Mouse (Mus musculus) stomach, embryonic 15.5 days (tissue): ENCODE measurements around the gene Slc5a5. TPM values are rescaled to one million over a fixed set of nuclear protein-coding genes. Genes with fewer than 3 reads are reported as not detected.
A peak's percentile ranks its signal among the peaks of the same experiment; 100 is the strongest.

Source experiments
- ATAC-seq: fragments of 200-750 bp; cut with Nextera tagmentation; 2 replicates; pipeline ENCODE4 v1.8.0; 2017; ENCODE audit warnings: low read depth, moderate number of reproducible peaks, moderate TSS enrichment; ENCODE audit not compliant: insufficient read depth, low FRiP score
- H3K27ac ChIP-seq: fragments of 300-500 bp; sonication (generic); 2 replicates; pipeline ENCODE4 v1.5.1; 2015; ENCODE audit warnings: mild to moderate bottlenecking, inconsistent platforms
- H3K27me3 ChIP-seq: fragments of 300-500 bp; sonication (generic); replicated peaks from 2 replicates; pipeline ENCODE4 v1.6.1; 2015; ENCODE audit warnings: inconsistent platforms
- H3K36me3 ChIP-seq: fragments of 300-500 bp; sonication (generic); 2 replicates; pipeline ENCODE4 v1.6.1; 2015; ENCODE audit warnings: inconsistent platforms
- H3K4me1 ChIP-seq: fragments of 300-500 bp; sonication (generic); 2 replicates; pipeline ENCODE4 v1.6.1; 2015; ENCODE audit warnings: inconsistent platforms
- H3K4me2 ChIP-seq: fragments of 300-500 bp; sonication (generic); 2 replicates; pipeline ENCODE4 v1.6.1; 2015; ENCODE audit warnings: mild to moderate bottlenecking, inconsistent platforms
- H3K4me3 ChIP-seq: fragments of 300-500 bp; sonication (generic); replicated peaks from 2 replicates; pipeline ENCODE4 v1.5.1; 2015; ENCODE audit warnings: inconsistent platforms
- H3K9ac ChIP-seq: fragments of 300-500 bp; sonication (generic); 2 replicates; pipeline ENCODE4 v1.6.1; 2015; ENCODE audit warnings: inconsistent platforms
- H3K9me3 ChIP-seq: fragments of 300-500 bp; sonication (generic); 2 replicates; pipeline ENCODE4 v1.6.1; 2016; ENCODE audit warnings: inconsistent platforms
- WGBS: fragments of 180-500 bp; shearing (Covaris S2); methylation state at CpG from one replicate; pipeline ENCODE4 v1.1.7; 2015; 5-methylcytosine and 5-hydroxymethylcytosine counted together
- polyA plus RNA-seq: library from polyadenylated mRNA; unstranded; fragments of >200 nt; fragmentation: Nextera tagmentation; extraction: Ambion mirVana; gene quantifications from 2 replicates; pipeline ENCODE4 v1.2.1, GENCODE M21; 2015

The Slc5a5 gene
- polyA plus RNA-seq, 1 experiment from 2014 or later, result 4.1 TPM

DNA sequence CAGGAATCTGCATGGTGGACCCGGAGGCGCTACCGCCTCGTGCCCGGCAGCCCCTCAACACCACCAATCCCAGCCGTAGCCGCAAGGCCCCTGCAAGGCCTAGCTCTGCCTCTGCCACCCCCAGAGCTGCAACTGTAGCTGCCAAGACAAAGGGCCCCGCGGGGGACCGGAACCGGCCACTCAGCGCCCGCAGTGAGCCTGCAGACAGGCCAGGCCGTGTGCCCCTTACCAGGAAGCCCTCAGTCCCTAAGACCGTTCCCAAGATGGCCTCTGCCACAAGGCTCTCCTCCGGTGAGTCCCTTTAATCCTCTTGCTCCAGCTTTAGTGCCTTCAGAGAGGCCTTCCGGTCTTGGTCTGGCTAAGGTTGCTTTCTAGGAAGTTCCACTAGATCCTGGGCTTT is 22.1 kb upstream of the Slc5a5 start:
- Histone ChIP-seq H3K4me3 (no peak overlapping the region), H3K9ac (no peak overlapping the region), H3K4me1 (no peaks in the 10 kb centered on the region), H3K9me3 (no peaks in the 10 kb centered on the region), H3K4me2 (no peak overlapping the region), H3K27ac (no peak overlapping the region), H3K27me3 (no peaks in the 10 kb centered on the region), H3K36me3 (peaks cover 67% of the 10 kb centered on the region)
- ATAC-seq, result no peak
- 93% methylated on average over 17 of the region's 17 CpGs for WGBS

DNA sequence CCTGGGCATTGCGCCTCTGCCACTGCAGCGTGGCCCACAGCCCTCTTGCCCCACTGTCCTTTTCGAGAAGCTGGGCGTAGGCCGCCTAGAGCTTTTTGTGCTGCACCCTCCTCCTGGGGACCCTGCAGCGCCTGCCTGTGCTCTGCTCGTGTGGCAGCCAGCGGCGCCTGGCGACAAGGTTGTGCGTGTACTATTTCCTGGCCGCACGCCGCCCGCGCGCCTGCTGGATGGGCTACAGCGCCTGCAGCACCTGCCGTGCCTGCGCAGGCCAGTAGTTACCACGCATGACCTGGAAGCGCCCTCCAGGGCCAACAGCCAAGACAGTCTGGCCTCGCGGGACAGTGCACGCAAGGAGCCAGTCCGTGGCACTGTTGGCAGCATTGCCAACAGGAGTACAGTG is 21.0 kb upstream of the Slc5a5 start:
- Histone ChIP-seq H3K27ac (no peak overlapping the region), H3K9ac (no peak overlapping the region), H3K4me2 (no peak overlapping the region), H3K4me3 (no peak overlapping the region), H3K4me1 (no peaks in the 10 kb centered on the region), H3K9me3 (no peaks in the 10 kb centered on the region), H3K36me3 (peaks cover 67% of the 10 kb centered on the region), H3K27me3 (no peaks in the 10 kb centered on the region)
- WGBS, result 92% methylated on average over 26 of the region's 26 CpGs
- ATAC-seq, result no peak

DNA sequence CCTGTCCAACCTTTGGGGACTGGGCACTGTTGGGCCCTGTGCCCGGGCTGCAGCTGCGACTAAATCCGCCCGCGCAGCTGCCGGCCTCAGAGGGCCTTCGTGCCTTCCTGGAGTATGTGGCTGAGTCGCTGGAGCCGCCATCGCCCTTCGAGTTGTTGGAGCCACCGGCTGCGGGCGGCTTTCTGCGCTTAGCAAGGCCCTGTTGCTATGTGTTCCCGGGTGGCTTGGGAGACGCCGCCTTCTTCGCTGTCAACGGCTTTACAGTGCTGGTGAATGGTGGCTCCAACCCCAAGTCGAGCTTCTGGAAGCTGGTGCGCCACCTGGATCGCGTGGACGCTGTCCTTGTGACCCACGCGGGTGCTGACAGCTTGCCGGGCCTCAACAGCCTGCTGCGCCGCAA is 20.4 kb upstream of the Slc5a5 start:
- Histone ChIP-seq H3K36me3 (peaks cover 67% of the 10 kb centered on the region), H3K4me3 (no peak overlapping the region), H3K4me2 (no peak overlapping the region), H3K9ac (no peak overlapping the region), H3K9me3 (no peaks in the 10 kb centered on the region), H3K27ac (no peak overlapping the region), H3K4me1 (no peaks in the 10 kb centered on the region), H3K27me3 (no peaks in the 10 kb centered on the region)
- WGBS, result 90% methylated on average over 30 of the region's 30 CpGs
- no peak for ATAC-seq

DNA sequence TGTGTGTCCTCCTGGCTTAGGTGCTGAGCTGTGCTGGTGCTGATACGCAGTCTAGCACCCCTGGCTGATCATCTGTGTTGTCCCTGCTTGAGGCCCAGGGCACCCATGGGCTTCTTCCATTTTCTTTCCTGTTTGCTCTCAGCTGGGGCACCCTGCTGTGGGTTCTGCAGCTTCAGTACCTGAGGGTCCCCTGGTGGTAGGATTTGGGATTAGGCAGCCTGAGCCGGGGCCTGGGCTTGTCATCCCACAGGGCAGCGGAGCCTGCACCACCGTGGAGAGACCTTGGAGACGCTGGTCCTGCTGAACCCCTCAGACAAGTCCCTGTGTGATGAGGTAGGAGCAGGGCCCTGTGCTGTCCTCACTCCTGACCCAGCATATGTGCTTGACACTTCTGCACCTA is 19.0 kb upstream of the Slc5a5 start:
- ATAC-seq, result no peak
- WGBS, result 80% methylated on average over 5 of the region's 5 CpGs
- no peak overlapping the region for H3K27ac ChIP-seq
- H3K4me2 ChIP-seq, result no peak overlapping the region
- H3K27me3 ChIP-seq, result no peaks in the 10 kb centered on the region
- no peak overlapping the region for H3K4me3 ChIP-seq
- H3K4me1 ChIP-seq, result peaks cover 4% of the 10 kb centered on the region; the same call in 1 of the 2 replicates
- H3K9me3 ChIP-seq, result no peaks in the 10 kb centered on the region
- peaks cover 57% of the 10 kb centered on the region for H3K36me3 ChIP-seq
- no peak overlapping the region for H3K9ac ChIP-seq

GRCm38 (mm10) chr8:70907518-70907917 is 15.0 kb upstream of the Slc5a5 start:
- no peak for ATAC-seq
- H3K27ac ChIP-seq, result no peak overlapping the region
- peaks cover 18% of the 10 kb centered on the region for H3K36me3 ChIP-seq
- no peak overlapping the region for H3K9ac ChIP-seq
- 85% methylated on average over 2 of the region's 2 CpGs for WGBS
- H3K4me2 ChIP-seq, result no peak overlapping the region
- no peak overlapping the region for H3K4me3 ChIP-seq
- H3K27me3 ChIP-seq, result no peaks in the 10 kb centered on the region
- H3K9me3 ChIP-seq, result no peaks in the 10 kb centered on the region
- H3K4me1 ChIP-seq, result peaks cover 11% of the 10 kb centered on the region

DNA sequence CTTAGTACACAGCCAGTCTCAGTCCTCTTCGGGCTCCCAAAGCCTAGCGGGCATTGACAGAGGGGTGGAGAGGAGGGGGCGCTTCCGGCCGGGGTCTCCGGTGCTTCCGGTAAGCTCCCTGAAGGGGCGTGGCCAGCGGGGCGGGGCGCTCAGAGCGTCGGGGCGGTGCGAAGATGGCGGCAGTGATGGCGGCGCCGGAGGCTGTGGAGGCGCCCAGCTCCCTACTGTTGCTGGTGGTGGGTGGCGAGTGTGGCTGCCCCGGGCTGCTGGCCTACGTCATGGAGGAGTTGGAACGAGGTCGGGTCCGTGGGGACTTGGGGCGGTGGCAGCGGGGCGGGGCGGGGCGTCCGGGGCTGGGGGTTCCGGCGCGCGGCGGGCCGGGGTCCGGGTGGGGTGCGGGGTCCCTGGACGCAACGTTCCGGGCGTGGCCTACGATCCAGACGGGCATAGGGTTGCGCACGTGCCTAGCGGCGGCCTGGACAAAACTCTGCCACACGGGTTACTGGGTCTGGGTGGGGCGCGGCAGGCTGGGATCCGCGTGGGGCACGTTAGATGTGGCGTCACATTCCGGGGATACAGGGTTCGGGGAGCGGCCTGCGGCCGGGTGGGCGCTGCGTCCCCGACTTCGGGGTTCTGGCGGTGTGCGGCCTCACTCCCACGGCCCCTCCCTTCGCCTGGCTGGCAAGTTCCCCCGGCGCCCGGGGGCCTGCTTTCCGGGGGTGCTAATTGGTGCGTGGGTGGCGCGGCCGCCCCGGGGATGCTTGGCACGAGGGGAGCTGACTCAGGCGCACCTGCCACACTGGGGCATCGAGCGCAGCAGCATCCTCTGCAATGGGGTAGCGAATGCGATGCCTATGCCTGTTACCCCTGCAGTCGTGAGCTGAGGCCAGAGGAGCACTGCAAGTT is 13.5 kb upstream of the Slc5a5 start, which contains the start of gene Map1s:
Gene Map1s, plus strand, starts transcription at position 102 of the 906 bp plus-strand sequence.
- Histone ChIP-seq H3K27ac (peak within 1 kb of the TSS; percentile 83), H3K36me3 (0 out of 2 replicates have a peak, but pooled peaks cover 4% of the 10 kb centered on the region), H3K9me3 (no peaks in the 10 kb centered on the region), H3K4me3 (peak within 1 kb of the TSS; percentile 88), H3K4me2 (peak within 1 kb of the TSS; percentile 86), H3K4me1 (peaks cover 11% of the 10 kb centered on the region), H3K27me3 (no peaks in the 10 kb centered on the region), H3K9ac (peak within 1 kb of the TSS; percentile 84)
- WGBS, result under 1% methylated on average over 81 of the region's 86 CpGs
- ATAC-seq, result peak; percentile 84

- no peak for ATAC-seq
- no peaks in the 10 kb centered on the region for H3K27me3 ChIP-seq
- H3K4me3 ChIP-seq, result peak overlapping the region; percentile 88
- 12% methylated on average over 8 of the region's 8 CpGs for WGBS
- H3K9ac ChIP-seq, result peak overlapping the region; percentile 84
- H3K4me1 ChIP-seq, result peaks cover 11% of the 10 kb centered on the region
- peak overlapping the region; percentile 86 for H3K4me2 ChIP-seq
- peak overlapping the region; percentile 83 for H3K27ac ChIP-seq
- no peaks in the 10 kb centered on the region for H3K36me3 ChIP-seq
- no peaks in the 10 kb centered on the region for H3K9me3 ChIP-seq
Measured at GRCm38 (mm10) chr8:70905463-70905830, 12.9 kb upstream of the Slc5a5 start.

GRCm38 (mm10) chr8:70904532-70904931 is 12.0 kb upstream of the Slc5a5 start:
- ATAC-seq, result no peak
- H3K4me2 ChIP-seq, result no peak overlapping the region
- peaks cover 11% of the 10 kb centered on the region for H3K4me1 ChIP-seq
- 61% methylated on average over 4 of the region's 4 CpGs for WGBS
- H3K36me3 ChIP-seq, result no peaks in the 10 kb centered on the region
- H3K4me3 ChIP-seq, result no peak overlapping the region
- H3K27ac ChIP-seq, result no peak overlapping the region
- no peak overlapping the region for H3K9ac ChIP-seq
- no peaks in the 10 kb centered on the region for H3K27me3 ChIP-seq
- no peaks in the 10 kb centered on the region for H3K9me3 ChIP-seq

DNA sequence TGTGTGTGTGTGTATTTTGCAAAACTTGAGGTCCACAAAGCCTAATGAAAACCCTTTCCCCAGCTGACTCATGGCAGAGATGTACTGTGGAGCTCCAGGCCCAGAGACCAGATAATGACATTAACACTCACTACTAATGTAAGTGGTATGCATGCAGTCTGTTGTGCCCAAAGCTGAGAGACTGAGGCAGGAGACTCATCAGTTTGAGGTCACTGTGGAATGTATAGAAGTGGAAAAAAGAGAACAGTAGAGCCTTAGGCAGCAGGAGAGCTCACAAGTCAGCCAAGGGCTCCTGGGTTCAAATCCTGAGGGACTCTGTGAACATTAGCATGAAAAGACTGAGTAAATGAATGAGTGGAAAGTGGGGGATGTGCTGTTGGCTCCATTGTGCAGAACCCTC is 11.0 kb upstream of the Slc5a5 start:
- Histone ChIP-seq H3K27me3 (no peaks in the 10 kb centered on the region), H3K9me3 (no peaks in the 10 kb centered on the region), H3K27ac (no peak overlapping the region), H3K4me3 (no peak overlapping the region), H3K9ac (no peak overlapping the region), H3K36me3 (no peaks in the 10 kb centered on the region), H3K4me1 (peaks cover 11% of the 10 kb centered on the region), H3K4me2 (no peak overlapping the region)
- no peak for ATAC-seq

- Histone ChIP-seq H3K9me3 (no peaks in the 10 kb centered on the region), H3K4me1 (peaks cover 11% of the 10 kb centered on the region), H3K9ac (no peak overlapping the region), H3K4me2 (no peak overlapping the region), H3K27ac (no peak overlapping the region), H3K4me3 (no peak overlapping the region), H3K27me3 (no peaks in the 10 kb centered on the region), H3K36me3 (no peaks in the 10 kb centered on the region)
- WGBS, result 37% methylated on average over 4 of the region's 4 CpGs
- ATAC-seq, result no peak
Measured at GRCm38 (mm10) chr8:70903112-70903511, 10.6 kb upstream of the Slc5a5 start.

DNA sequence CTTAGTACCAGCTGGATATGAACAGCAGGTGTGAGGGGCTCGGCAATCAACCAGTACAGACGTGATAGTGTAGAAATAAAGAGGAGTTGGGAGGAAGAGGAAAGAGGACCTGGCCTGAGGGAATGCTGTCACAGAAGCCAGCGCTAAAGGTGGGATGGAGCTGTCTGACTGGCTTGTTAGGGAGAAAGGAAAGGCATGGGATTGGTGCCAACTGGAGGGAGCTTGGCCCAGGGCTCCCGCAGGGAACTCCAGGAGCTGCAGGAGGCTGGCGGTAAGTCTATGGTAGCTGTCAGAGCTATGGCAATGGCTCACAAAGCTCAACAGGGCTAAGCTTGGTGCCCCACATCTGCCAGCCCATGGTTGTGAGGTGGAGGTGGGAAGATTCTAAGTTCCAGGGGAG is 9.7 kb upstream of the Slc5a5 start:
- WGBS, result 34% methylated on average over 5 of the region's 5 CpGs
- Histone ChIP-seq H3K4me2 (no peak overlapping the region), H3K9ac (no peak overlapping the region; the same call in 1 of the 2 replicates), H3K27ac (no peak overlapping the region), H3K4me1 (peaks cover 11% of the 10 kb centered on the region), H3K27me3 (no peaks in the 10 kb centered on the region), H3K4me3 (no peak overlapping the region), H3K36me3 (no peaks in the 10 kb centered on the region), H3K9me3 (no peaks in the 10 kb centered on the region)
- no peak for ATAC-seq

- Histone ChIP-seq H3K9ac (no peak overlapping the region), H3K27me3 (no peaks in the 10 kb centered on the region), H3K9me3 (no peaks in the 10 kb centered on the region), H3K27ac (no peak overlapping the region), H3K4me2 (no peak overlapping the region), H3K4me3 (no peak overlapping the region), H3K36me3 (no peaks in the 10 kb centered on the region), H3K4me1 (peaks cover 8% of the 10 kb centered on the region)
- no peak for ATAC-seq
- whole genome bisulfite sequencing, result 74% methylated on average over 2 of the region's 2 CpGs
Measured at GRCm38 (mm10) chr8:70900872-70901387, 8.4 kb upstream of the Slc5a5 start.
